In the genomic region with DNA sequence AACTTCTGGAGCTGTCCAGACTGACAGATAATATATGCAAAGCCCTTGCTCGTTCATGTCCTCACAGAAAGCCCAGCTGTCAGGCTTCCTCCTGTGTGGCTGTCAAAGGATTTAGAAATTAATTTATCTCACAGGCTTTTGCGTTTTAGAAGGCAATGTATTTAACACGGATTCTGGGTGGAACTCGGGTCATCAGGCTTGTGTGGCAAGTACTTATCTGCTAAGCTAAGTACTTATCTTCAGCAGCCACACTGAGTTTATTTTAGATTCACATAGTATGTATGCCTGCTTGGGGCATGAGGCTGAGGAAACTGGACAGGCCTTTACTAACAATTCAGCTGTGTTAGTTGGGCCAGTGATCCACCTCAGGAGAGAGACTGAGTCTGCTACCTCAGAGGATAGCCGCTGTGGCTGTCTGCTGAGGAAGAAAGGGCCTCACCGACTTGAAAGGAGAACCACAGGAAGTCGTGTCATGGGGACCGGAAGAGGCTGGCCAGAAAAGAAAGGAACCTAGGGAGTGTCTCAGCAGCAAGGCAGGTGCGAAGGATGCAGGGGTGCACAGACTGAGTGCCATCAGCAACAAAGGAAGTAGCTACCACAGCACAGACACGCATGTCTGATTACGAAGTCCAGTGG, we compare ENCODE assay signal across 11 mouse cellular contexts. TPM values are rescaled to one million over a fixed set of nuclear protein-coding genes. Genes with fewer than 3 reads are reported as not detected.
A peak's percentile ranks its signal among the peaks of the same experiment; 100 is the strongest.
DNase-seq lines count a peak whose midpoint lies in the region; ATAC-seq and TF ChIP-seq lines count a peak whose summit lies in the region.
"Had no signal": no experiment of that assay in that cellular context is flagged by ENCODE, and none has a peak within 500 bp of the region (broad histone marks: within the 10 kb centered on the region; RNA-seq: fewer than 3 reads in every experiment).

No protein-coding gene starts in this region.

- no peak overlapping the region for H3K4me3 ChIP-seq in intestine, embryonic 14.5 days (ENCODE audit: low read depth, low read length)
- no peak overlapping the region for H3K4me3 ChIP-seq in intestine, embryonic 15.5 days (replicated peaks)
- no peak overlapping the region for H3K4me3 ChIP-seq in midbrain, postnatal 0 days (ENCODE audit: low read depth, low read length)
- H3K4me3 ChIP-seq: embryonic facial prominence, embryonic 15.5 days; limb, embryonic 13.5 days had no signal

- H3K27ac ChIP-seq in intestine, embryonic 14.5 days (ENCODE audit: low read depth), result no peak overlapping the region
- H3K27ac ChIP-seq in intestine, embryonic 15.5 days, result no peak overlapping the region
- H3K27ac ChIP-seq in midbrain, postnatal 0 days (ENCODE audit: low read depth, low read length), result no peak overlapping the region
- H3K27ac ChIP-seq: embryonic facial prominence, embryonic 15.5 days; limb, embryonic 13.5 days had no signal

- no peak for ATAC-seq in intestine, embryonic 14.5 days (replicated peaks; ENCODE audit: low FRiP score, low TSS enrichment, low read depth)
- no peak for ATAC-seq in intestine, embryonic 15.5 days
- peak; percentile 97 for ATAC-seq in inflammation-experienced regulatory T-cells, adult 6 months
- 0 out of 2 replicates have a peak, but pooled peaks have one; percentile 2 for ATAC-seq in midbrain, postnatal 0 days (ENCODE audit: low FRiP score)

- no peak for TF ChIP-seq CTCF in midbrain, postnatal 0 days (IDR thresholded peaks at IDR 0.05)

- H3K36me3 ChIP-seq in intestine, embryonic 14.5 days (ENCODE audit: control insufficient read depth, insufficient read depth, low read length), result no peaks in the 10 kb centered on the region
- H3K36me3 ChIP-seq in intestine, embryonic 15.5 days, result no peaks in the 10 kb centered on the region
- no peaks in the 10 kb centered on the region for H3K36me3 ChIP-seq in midbrain, postnatal 0 days (ENCODE audit: insufficient read depth, low read length)
- H3K36me3 ChIP-seq: embryonic facial prominence, embryonic 15.5 days; limb, embryonic 13.5 days had no signal

- H3K27me3 ChIP-seq in intestine, embryonic 14.5 days (replicated peaks; ENCODE audit: control insufficient read depth, insufficient read depth, low read length), result no peaks in the 10 kb centered on the region
- H3K27me3 ChIP-seq in intestine, embryonic 15.5 days (replicated peaks), result no peaks in the 10 kb centered on the region
- no peaks in the 10 kb centered on the region for H3K27me3 ChIP-seq in midbrain, postnatal 0 days (ENCODE audit: insufficient read depth, low read length)
- H3K27me3 ChIP-seq: embryonic facial prominence, embryonic 15.5 days; limb, embryonic 13.5 days had no signal

- no peak overlapping the region for H3K4me2 ChIP-seq in intestine, embryonic 14.5 days (ENCODE audit: low read length)
- H3K4me2 ChIP-seq in intestine, embryonic 15.5 days (replicated peaks), result no peak overlapping the region
- no peak overlapping the region for H3K4me2 ChIP-seq in midbrain, postnatal 0 days (ENCODE audit: low read depth, low read length, poor library complexity, severe bottlenecking)
- H3K4me2 ChIP-seq: embryonic facial prominence, embryonic 15.5 days; limb, embryonic 13.5 days had no signal

- DNase-seq in intestine, embryonic 14.5 days (ENCODE audit: low spot score), result peak; percentile 43
- no peak for DNase-seq in midbrain, postnatal 0 days (ENCODE audit: low spot score)
- peak; percentile 81 for DNase-seq in thymus, postnatal 25 days
- DNase-seq in cerebellum, adult 8-10 months, result no peak
- no peak for DNase-seq in adipocyte (ENCODE audit: low spot score)
- DNase-seq in left cerebral cortex, postnatal 25 days (ENCODE audit: low spot score in 2 of 2), result no peak

- no peak overlapping the region for H3K9ac ChIP-seq in intestine, embryonic 14.5 days (ENCODE audit: low read length)
- H3K9ac ChIP-seq in intestine, embryonic 15.5 days, result no peak overlapping the region
- no peak overlapping the region for H3K9ac ChIP-seq in midbrain, postnatal 0 days (replicated peaks; ENCODE audit: low read length, poor library complexity, severe bottlenecking)
- H3K9ac ChIP-seq: embryonic facial prominence, embryonic 15.5 days; limb, embryonic 13.5 days had no signal

- WGBS in intestine, embryonic 14.5 days, result 56% methylated on average over 11 of the region's 11 CpGs
- 56% methylated on average over 11 of the region's 11 CpGs for WGBS in intestine, embryonic 15.5 days
- WGBS in midbrain, postnatal 0 days, result 17% methylated on average over 11 of the region's 11 CpGs

- H3K4me1 ChIP-seq in intestine, embryonic 14.5 days (replicated peaks; ENCODE audit: control insufficient read depth, insufficient read depth, low read length), result no peaks in the 10 kb centered on the region
- no peaks in the 10 kb centered on the region for H3K4me1 ChIP-seq in intestine, embryonic 15.5 days (replicated peaks)
- no peaks in the 10 kb centered on the region for H3K4me1 ChIP-seq in midbrain, postnatal 0 days (ENCODE audit: insufficient read depth, low read length)
- H3K4me1 ChIP-seq: embryonic facial prominence, embryonic 15.5 days had no signal

- intact Hi-C loops in left cerebral cortex, postnatal 25 days (cut with DNase I), result loop anchor here (5.0 kb wide), 1 partner anchor 45 kb away; no protein-coding TSS in a partner anchor

- no peaks in the 10 kb centered on the region for H3K9me3 ChIP-seq in intestine, embryonic 14.5 days (ENCODE audit: control insufficient read depth, low read length)
- H3K9me3 ChIP-seq in intestine, embryonic 15.5 days, result no peaks in the 10 kb centered on the region
- no peaks in the 10 kb centered on the region for H3K9me3 ChIP-seq in midbrain, postnatal 0 days (ENCODE audit: low read length)
- H3K9me3 ChIP-seq: embryonic facial prominence, embryonic 15.5 days; limb, embryonic 13.5 days had no signal

RNA-seq across cellular contexts. Expression of a gene that starts 9.8 kb away (rescaled TPM):
- polyA plus RNA-seq in intestine, embryonic 14.5 days (2014; fragmentation: Nextera tagmentation; extraction: Ambion mirVana), result 0.09 and 0.17 TPM in 2 replicates
- polyA plus RNA-seq in intestine, embryonic 15.5 days (2015; fragmentation: Nextera tagmentation; extraction: Ambion mirVana), result 0.08 and 0.25 TPM in 2 replicates
- 10 to 100 TPM in 2 of 3 experiments, under 1 TPM in 1; 0.35 to 12.9 (median 12.9) TPM for polyA plus RNA-seq in inflammation-experienced regulatory T-cells, adult 6 months (2017; shearing (Covaris generic))
- not detected in 2 replicates for total RNA-seq in midbrain, postnatal 0 days (2014; rRNA removed)
- 0.15 and 0.48 TPM in 2 replicates for polyA plus RNA-seq in midbrain, postnatal 0 days (2015; fragmentation: Nextera tagmentation; extraction: Ambion mirVana)
- under 1 TPM; 0.25 to 0.41 TPM for total RNA-seq in left cerebral cortex, postnatal 25 days (2021)
- polyA plus RNA-seq: heart, postnatal 0 days had no signal

RNA-seq across cellular contexts. Expression of a gene that starts 41.4 kb away (rescaled TPM):
- 39.7 and 45.2 TPM in 2 replicates for polyA plus RNA-seq in intestine, embryonic 14.5 days (2014; fragmentation: Nextera tagmentation; extraction: Ambion mirVana)
- 41.9 and 46.4 TPM in 2 replicates for polyA plus RNA-seq in intestine, embryonic 15.5 days (2015; fragmentation: Nextera tagmentation; extraction: Ambion mirVana)
- polyA plus RNA-seq in inflammation-experienced regulatory T-cells, adult 6 months (2017; shearing (Covaris generic)), result 10 to 100 TPM; 33.3 to 58.4 (median 41.7) TPM
- total RNA-seq in midbrain, postnatal 0 days (2014; rRNA removed), result 119 and 126 TPM in 2 replicates
- polyA plus RNA-seq in midbrain, postnatal 0 days (2015; fragmentation: Nextera tagmentation; extraction: Ambion mirVana), result 70.1 and 70.3 TPM in 2 replicates
- 100 to 1,000 TPM; 107 to 113 TPM for total RNA-seq in left cerebral cortex, postnatal 25 days (2021)

RNA-seq across cellular contexts. Expression of a gene that starts 59.7 kb away (rescaled TPM):
- not detected in 2 replicates for polyA plus RNA-seq in intestine, embryonic 14.5 days (2014; fragmentation: Nextera tagmentation; extraction: Ambion mirVana)
- not detected in 2 replicates for polyA plus RNA-seq in intestine, embryonic 15.5 days (2015; fragmentation: Nextera tagmentation; extraction: Ambion mirVana)
- polyA plus RNA-seq in inflammation-experienced regulatory T-cells, adult 6 months (2017; shearing (Covaris generic)), result not detected
- 1.4 and 1.8 TPM in 2 replicates for total RNA-seq in midbrain, postnatal 0 days (2014; rRNA removed)
- polyA plus RNA-seq in midbrain, postnatal 0 days (2015; fragmentation: Nextera tagmentation; extraction: Ambion mirVana), result 1.4 and 1.5 TPM in 2 replicates
- total RNA-seq in left cerebral cortex, postnatal 25 days (2021), result under 1 TPM; 0.14 to 0.25 TPM
- polyA plus RNA-seq: embryonic facial prominence, embryonic 15.5 days; heart, postnatal 0 days; limb, embryonic 13.5 days had no signal

Comparison
In these comparisons a context has a peak if more than half of its experiments do, and no peak if none do; other contexts are left out.
1. ATAC-seq: peak in inflammation-experienced regulatory T-cells, adult 6 months (single experiment) and midbrain, postnatal 0 days (single experiment); none in intestine, embryonic 14.5 days (single experiment) and intestine, embryonic 15.5 days (single experiment).
2. DNase-seq: peak in intestine, embryonic 14.5 days (single experiment) and thymus, postnatal 25 days (single experiment); none in midbrain, postnatal 0 days (single experiment), cerebellum, adult 8-10 months (single experiment), adipocyte (single experiment) and left cerebral cortex, postnatal 25 days (0 of 2).